Mouse (Mus musculus): ENCODE measurements around the gene Gm1043. TPM values are rescaled to one million over a fixed set of nuclear protein-coding genes. Genes with fewer than 3 reads are reported as not detected.

Gm1043 gene
- polyA plus RNA-seq, 1 experiment from 2014 or later, result 0.05 TPM

- H3K27ac ChIP-seq (ENCODE audit: low read length), result no peak overlapping the region
- no peaks in the 10 kb centered on the region for H3K36me3 ChIP-seq (ENCODE audit: control insufficient read depth, insufficient read depth, low read length)
- no peaks in the 10 kb centered on the region; the same call in none of the 2 replicates for H3K4me1 ChIP-seq (ENCODE audit: control insufficient read depth, insufficient read depth, low read length)
- no peak overlapping the region for H3K4me2 ChIP-seq (ENCODE audit: low read depth, low read length)
- H3K4me3 ChIP-seq (replicated peaks; ENCODE audit: low read length), result no peak overlapping the region
- H3K9me3 ChIP-seq (replicated peaks; ENCODE audit: control insufficient read depth, low read length), result no peaks in the 10 kb centered on the region
- ATAC-seq (ENCODE audit: insufficient read depth, low FRiP score), result no peak
- no peaks in the 10 kb centered on the region for H3K27me3 ChIP-seq (ENCODE audit: control insufficient read depth, insufficient read depth, low read length)
- no peak overlapping the region for H3K9ac ChIP-seq (ENCODE audit: low read length)
- 82% methylated on average over 5 of the region's 5 CpGs for WGBS
Measured at GRCm38 (mm10) chr5:37080601-37081000, 4.6 kb upstream of the Gm1043 start.

- Histone ChIP-seq H3K4me1 (ENCODE audit: control insufficient read depth, insufficient read depth, low read length) (no peaks in the 10 kb centered on the region; the same call in none of the 2 replicates), H3K9me3 (replicated peaks; ENCODE audit: control insufficient read depth, low read length) (no peaks in the 10 kb centered on the region)
Measured at GRCm38 (mm10) chr5:37082420-37082819, 2.8 kb upstream of the Gm1043 start.

GRCm38 (mm10) chr5:37083209-37083770 lies 1.9 kb upstream of the Gm1043 start:
- no peaks in the 10 kb centered on the region for H3K27me3 ChIP-seq (ENCODE audit: control insufficient read depth, insufficient read depth, low read length)
- no peaks in the 10 kb centered on the region for H3K36me3 ChIP-seq (ENCODE audit: control insufficient read depth, insufficient read depth, low read length)
- no peak overlapping the region for H3K9ac ChIP-seq (ENCODE audit: low read length)
- WGBS, result 47% methylated on average over 7 of the region's 7 CpGs
- no peak overlapping the region for H3K27ac ChIP-seq (ENCODE audit: low read length)
- H3K9me3 ChIP-seq (replicated peaks; ENCODE audit: control insufficient read depth, low read length), result no peaks in the 10 kb centered on the region
- H3K4me1 ChIP-seq (ENCODE audit: control insufficient read depth, insufficient read depth, low read length), result no peaks in the 10 kb centered on the region; the same call in none of the 2 replicates
- ATAC-seq (ENCODE audit: insufficient read depth, low FRiP score), result no peak
- H3K4me2 ChIP-seq (ENCODE audit: low read depth, low read length), result no peak overlapping the region
- H3K4me3 ChIP-seq (replicated peaks; ENCODE audit: low read length), result no peak overlapping the region

More at GRCm38 (mm10) chr5:37082420-37082819, 2.8 kb upstream of the Gm1043 start:
- WGBS, result 34% methylated on average over 3 of the region's 3 CpGs
- Histone ChIP-seq H3K27ac (ENCODE audit: low read length) (no peak overlapping the region), H3K9ac (ENCODE audit: low read length) (no peak overlapping the region), H3K4me3 (replicated peaks; ENCODE audit: low read length) (no peak overlapping the region), H3K27me3 (ENCODE audit: control insufficient read depth, insufficient read depth, low read length) (no peaks in the 10 kb centered on the region), H3K36me3 (ENCODE audit: control insufficient read depth, insufficient read depth, low read length) (no peaks in the 10 kb centered on the region), H3K4me2 (ENCODE audit: low read depth, low read length) (no peak overlapping the region)
- no peak for ATAC-seq (ENCODE audit: insufficient read depth, low FRiP score)

DNA sequence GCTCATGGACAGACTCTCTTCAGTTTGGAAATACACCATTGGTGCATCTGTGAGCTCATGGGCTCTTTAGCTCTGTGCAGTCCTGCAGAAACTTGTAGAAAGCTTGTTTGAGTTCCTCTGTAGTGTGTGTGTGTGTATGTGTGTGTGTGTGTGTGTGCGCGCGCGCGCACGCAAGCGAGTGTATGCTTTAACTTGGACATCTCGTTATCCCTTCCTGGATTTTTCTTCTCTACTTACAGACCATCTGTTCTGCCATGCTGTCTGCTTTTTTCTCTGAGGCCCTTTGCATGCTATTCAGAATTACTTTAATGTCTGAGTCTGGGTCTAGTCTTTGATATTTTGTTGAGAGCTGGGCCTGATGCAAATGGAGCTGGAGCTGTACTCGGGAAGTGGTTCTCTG lies 1.3 kb upstream of the Gm1043 start:
- Histone ChIP-seq H3K9ac (ENCODE audit: low read length) (no peak overlapping the region), H3K4me3 (replicated peaks; ENCODE audit: low read length) (no peak overlapping the region), H3K4me2 (ENCODE audit: low read depth, low read length) (no peak overlapping the region), H3K27ac (ENCODE audit: low read length) (no peak overlapping the region), H3K9me3 (replicated peaks; ENCODE audit: control insufficient read depth, low read length) (no peaks in the 10 kb centered on the region), H3K36me3 (ENCODE audit: control insufficient read depth, insufficient read depth, low read length) (no peaks in the 10 kb centered on the region), H3K27me3 (ENCODE audit: control insufficient read depth, insufficient read depth, low read length) (no peaks in the 10 kb centered on the region), H3K4me1 (ENCODE audit: control insufficient read depth, insufficient read depth, low read length) (no peaks in the 10 kb centered on the region; the same call in none of the 2 replicates)
- no peak for ATAC-seq (ENCODE audit: insufficient read depth, low FRiP score)
- WGBS, result 88% methylated on average over 9 of the region's 9 CpGs

DNA sequence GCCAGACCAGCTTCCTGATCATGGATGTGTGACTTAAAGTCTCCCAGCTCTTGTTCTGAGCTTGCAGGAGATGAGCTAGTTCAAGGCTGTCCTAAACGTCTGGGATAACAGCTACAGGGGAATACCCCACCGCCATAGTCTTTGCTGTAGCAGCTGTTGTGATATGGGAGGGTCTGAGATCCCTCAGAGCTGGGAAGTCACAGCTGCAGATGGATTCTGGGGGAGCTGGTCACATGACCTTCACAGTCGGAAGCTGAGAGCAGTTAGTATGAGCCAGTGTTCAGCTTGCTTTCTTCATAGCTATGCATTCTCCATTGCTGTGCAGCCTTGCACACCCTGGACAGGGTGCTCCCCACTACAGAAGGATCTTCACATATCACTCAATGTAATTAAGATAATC lies 748 bp downstream of the Gm1043 start:
- Histone ChIP-seq H3K27ac (ENCODE audit: low read length) (no peak overlapping the region), H3K27me3 (ENCODE audit: control insufficient read depth, insufficient read depth, low read length) (peaks cover 6% of the 10 kb centered on the region), H3K4me2 (ENCODE audit: low read depth, low read length) (no peak overlapping the region), H3K4me1 (ENCODE audit: control insufficient read depth, insufficient read depth, low read length) (peaks cover 1% of the 10 kb centered on the region), H3K4me3 (replicated peaks; ENCODE audit: low read length) (no peak overlapping the region), H3K9ac (ENCODE audit: low read length) (no peak overlapping the region), H3K36me3 (ENCODE audit: control insufficient read depth, insufficient read depth, low read length) (no peaks in the 10 kb centered on the region), H3K9me3 (replicated peaks; ENCODE audit: control insufficient read depth, low read length) (no peaks in the 10 kb centered on the region)
- ATAC-seq (ENCODE audit: insufficient read depth, low FRiP score), result no peak
- whole genome bisulfite sequencing, result 64% methylated on average over 3 of the region's 3 CpGs

GRCm38 (mm10) chr5:37087786-37088185 lies 2.6 kb downstream of the Gm1043 start:
- no peak for ATAC-seq (ENCODE audit: insufficient read depth, low FRiP score)
- 41% methylated on average over 2 of the region's 2 CpGs for WGBS
- Histone ChIP-seq H3K27ac (ENCODE audit: low read length) (no peak overlapping the region), H3K36me3 (ENCODE audit: control insufficient read depth, insufficient read depth, low read length) (no peaks in the 10 kb centered on the region), H3K27me3 (ENCODE audit: control insufficient read depth, insufficient read depth, low read length) (peaks cover 17% of the 10 kb centered on the region), H3K4me1 (ENCODE audit: control insufficient read depth, insufficient read depth, low read length) (peaks cover 9% of the 10 kb centered on the region; the same call in 1 of the 2 replicates), H3K4me3 (replicated peaks; ENCODE audit: low read length) (no peak overlapping the region), H3K9me3 (replicated peaks; ENCODE audit: control insufficient read depth, low read length) (no peaks in the 10 kb centered on the region), H3K4me2 (ENCODE audit: low read depth, low read length) (no peak overlapping the region), H3K9ac (ENCODE audit: low read length) (no peak overlapping the region)

- Histone ChIP-seq H3K4me1 (ENCODE audit: control insufficient read depth, insufficient read depth, low read length) (peaks cover 9% of the 10 kb centered on the region; the same call in 1 of the 2 replicates), H3K27me3 (ENCODE audit: control insufficient read depth, insufficient read depth, low read length) (peaks cover 17% of the 10 kb centered on the region), H3K9me3 (replicated peaks; ENCODE audit: control insufficient read depth, low read length) (no peaks in the 10 kb centered on the region), H3K4me2 (ENCODE audit: low read depth, low read length) (no peak overlapping the region), H3K4me3 (replicated peaks; ENCODE audit: low read length) (no peak overlapping the region), H3K36me3 (ENCODE audit: control insufficient read depth, insufficient read depth, low read length) (no peaks in the 10 kb centered on the region), H3K27ac (ENCODE audit: low read length) (peak overlapping the region; percentile 36; the same call in 1 of the 2 replicates), H3K9ac (ENCODE audit: low read length) (no peak overlapping the region)
- 20% methylated on average over 1 of the region's 1 CpGs for WGBS
- peak; percentile 70; the same call in 1 of the 2 replicates for ATAC-seq (ENCODE audit: insufficient read depth, low FRiP score)
Measured at GRCm38 (mm10) chr5:37088342-37089108, 3.4 kb downstream of the Gm1043 start.

- Histone ChIP-seq H3K27me3 (ENCODE audit: control insufficient read depth, insufficient read depth, low read length) (peaks cover 17% of the 10 kb centered on the region), H3K4me3 (replicated peaks; ENCODE audit: low read length) (peak overlapping the region; percentile 37), H3K27ac (ENCODE audit: low read length) (no peak overlapping the region), H3K4me2 (ENCODE audit: low read depth, low read length) (peak overlapping the region; percentile 46), H3K9ac (ENCODE audit: low read length) (peak overlapping the region; percentile 6; the same call in 1 of the 2 replicates), H3K36me3 (ENCODE audit: control insufficient read depth, insufficient read depth, low read length) (no peaks in the 10 kb centered on the region), H3K4me1 (ENCODE audit: control insufficient read depth, insufficient read depth, low read length) (peaks cover 9% of the 10 kb centered on the region; the same call in 1 of the 2 replicates), H3K9me3 (replicated peaks; ENCODE audit: control insufficient read depth, low read length) (no peaks in the 10 kb centered on the region)
- ATAC-seq (ENCODE audit: insufficient read depth, low FRiP score), result no peak
- 2% methylated on average over 47 of the region's 47 CpGs for WGBS
Measured at GRCm38 (mm10) chr5:37091171-37091628, 6.0 kb downstream of the Gm1043 start.

GRCm38 (mm10) chr5:37094941-37095340 lies 9.8 kb downstream of the Gm1043 start:
- H3K36me3 ChIP-seq (ENCODE audit: control insufficient read depth, insufficient read depth, low read length), result no peaks in the 10 kb centered on the region
- H3K4me2 ChIP-seq (ENCODE audit: low read depth, low read length), result no peak overlapping the region
- no peak for ATAC-seq (ENCODE audit: insufficient read depth, low FRiP score)
- no peak overlapping the region for H3K9ac ChIP-seq (ENCODE audit: low read length)
- peaks cover 17% of the 10 kb centered on the region for H3K27me3 ChIP-seq (ENCODE audit: control insufficient read depth, insufficient read depth, low read length)
- no peak overlapping the region for H3K4me3 ChIP-seq (replicated peaks; ENCODE audit: low read length)
- no peaks in the 10 kb centered on the region for H3K9me3 ChIP-seq (replicated peaks; ENCODE audit: control insufficient read depth, low read length)
- 79% methylated on average over 5 of the region's 5 CpGs for WGBS
- H3K27ac ChIP-seq (ENCODE audit: low read length), result no peak overlapping the region
- peaks cover 9% of the 10 kb centered on the region; the same call in 1 of the 2 replicates for H3K4me1 ChIP-seq (ENCODE audit: control insufficient read depth, insufficient read depth, low read length)

Measured in stomach, embryonic 16.5 days (tissue).